Mouse (Mus musculus) forebrain, embryonic 10.5 days (tissue): ENCODE measurements around the gene Zc3h10. TPM values are rescaled to one million over a fixed set of nuclear protein-coding genes. Genes with fewer than 3 reads are reported as not detected.
"Not testable (repeated sequence)": the region's sequence is repeated elsewhere in the genome, so short reads cannot be mapped to it uniquely, and the experiment has no call there.

Experiments
- DNase-seq: peaks from one replicate; pipeline ENCODE4 v3.0.0-alpha.2; 2017; ENCODE audit warnings: low spot score; ENCODE audit errors: extremely low spot score
- H3K27ac ChIP-seq: fragments of 300-500 bp; sonication (generic); 2 replicates; pipeline ENCODE4 v1.5.1; 2016; ENCODE audit warnings: mild to moderate bottlenecking
- H3K27me3 ChIP-seq: fragments of 300-500 bp; sonication (generic); 2 replicates; pipeline ENCODE4 v1.6.1; 2016; ENCODE audit warnings: mild to moderate bottlenecking; ENCODE audit not compliant: poor library complexity, severe bottlenecking
- H3K36me3 ChIP-seq: fragments of 300-500 bp; sonication (generic); replicated peaks from 2 replicates; pipeline ENCODE4 v1.6.1; 2016; ENCODE audit warnings: mild to moderate bottlenecking, moderate library complexity
- H3K4me1 ChIP-seq: fragments of 300-500 bp; sonication (generic); 2 replicates; pipeline ENCODE4 v1.6.1; 2016
- H3K4me3 ChIP-seq: fragments of 300-500 bp; sonication (generic); 2 replicates; pipeline ENCODE4 v1.5.1; 2016; ENCODE audit warnings: mild to moderate bottlenecking, moderate library complexity
- H3K9me3 ChIP-seq: fragments of 300-500 bp; sonication (generic); 2 replicates; pipeline ENCODE4 v1.6.1; 2016; ENCODE audit warnings: mild to moderate bottlenecking, moderate library complexity
- WGBS: fragments of 180-500 bp; shearing (Covaris S2); methylation state at CpG from one replicate; pipeline ENCODE4 v1.1.7; 2016; 5-methylcytosine and 5-hydroxymethylcytosine counted together
- polyA plus RNA-seq: library from polyadenylated mRNA; unstranded; fragments of >200 nt; fragmentation: Nextera tagmentation; extraction: Ambion mirVana; gene quantifications from 2 replicates; pipeline ENCODE4 v1.2.1, GENCODE M21; 2016

The Zc3h10 gene
- polyA plus RNA-seq, 1 experiment from 2014 or later, result 11.8 TPM

DNA sequence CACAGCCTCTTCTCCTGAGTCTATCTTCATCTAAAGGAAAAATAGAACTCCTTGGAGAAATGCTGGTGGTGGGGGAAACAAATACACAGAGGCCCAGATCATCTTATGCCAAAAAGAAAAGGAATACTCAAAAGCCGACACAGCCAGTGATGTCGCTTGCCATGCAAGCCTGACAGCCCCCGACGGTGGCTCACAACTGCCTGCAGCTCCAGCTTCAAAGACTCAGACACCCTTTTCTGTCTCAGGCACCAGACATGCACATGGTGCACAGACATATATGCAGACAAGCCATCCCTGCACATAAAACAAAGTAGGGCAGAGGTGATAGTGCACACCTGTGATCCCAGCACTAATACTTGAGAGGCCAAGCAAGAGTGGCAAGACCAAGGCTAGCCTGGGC is 32.2 kb upstream of the Zc3h10 start:
- H3K36me3 ChIP-seq, result no peaks in the 10 kb centered on the region
- no peak for DNase-seq
- 86% methylated on average over 4 of the region's 4 CpGs for WGBS
- H3K4me1 ChIP-seq, result peaks cover 19% of the 10 kb centered on the region
- no peak overlapping the region for H3K27ac ChIP-seq
- peaks cover 19% of the 10 kb centered on the region for H3K27me3 ChIP-seq
- no peaks in the 10 kb centered on the region for H3K9me3 ChIP-seq
- H3K4me3 ChIP-seq, result no peak overlapping the region

DNA sequence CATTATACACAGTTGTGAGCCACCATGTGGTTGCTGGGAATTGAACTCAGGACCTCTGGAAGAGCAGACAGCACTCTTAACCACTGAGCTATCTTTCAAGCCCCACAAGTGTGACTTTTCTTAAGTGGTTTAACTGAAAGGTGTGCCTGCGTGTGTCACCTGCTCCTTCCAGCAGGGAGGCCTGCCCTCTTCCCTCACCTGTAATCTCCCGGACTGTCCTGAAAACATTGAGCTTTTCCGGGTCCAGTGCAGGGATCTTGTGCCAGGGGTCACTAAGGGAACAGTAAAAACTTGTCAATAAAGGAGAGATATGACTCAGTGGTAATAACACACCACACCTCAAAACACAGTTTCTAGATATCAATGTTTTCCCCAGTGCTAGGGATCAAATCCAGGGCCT is 31.7 kb upstream of the Zc3h10 start:
- 84% methylated on average over 3 of the region's 3 CpGs for WGBS
- no peaks in the 10 kb centered on the region for H3K36me3 ChIP-seq
- no peak overlapping the region for H3K4me3 ChIP-seq
- H3K4me1 ChIP-seq, result peaks cover 16% of the 10 kb centered on the region
- no peak overlapping the region for H3K27ac ChIP-seq
- H3K9me3 ChIP-seq, result no peaks in the 10 kb centered on the region
- H3K27me3 ChIP-seq, result peaks cover 15% of the 10 kb centered on the region
- DNase-seq, result no peak

DNA sequence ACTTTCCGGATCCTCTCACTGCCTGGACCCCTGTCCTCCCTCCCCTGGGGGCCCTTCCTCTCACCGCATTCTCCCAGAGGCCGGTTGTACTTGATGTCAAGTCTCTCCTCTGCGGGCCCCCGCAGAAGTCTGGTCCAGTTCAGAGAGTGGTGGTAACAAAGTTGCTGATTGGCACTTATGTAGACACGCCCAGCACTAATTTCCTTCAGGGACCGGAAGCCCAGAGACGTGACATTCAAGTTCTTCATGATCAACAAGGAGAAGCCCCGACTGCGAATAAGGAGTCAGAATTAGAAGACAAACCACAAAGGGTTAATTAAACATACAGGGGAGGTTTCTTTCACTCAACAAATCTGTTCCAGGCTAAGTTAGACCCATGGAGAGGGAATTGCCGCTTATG is 30.8 kb upstream of the Zc3h10 start:
- Histone ChIP-seq H3K9me3 (no peaks in the 10 kb centered on the region), H3K27me3 (peaks cover 7% of the 10 kb centered on the region), H3K4me1 (peaks cover 6% of the 10 kb centered on the region), H3K36me3 (no peaks in the 10 kb centered on the region), H3K27ac (no peak overlapping the region), H3K4me3 (no peak overlapping the region)
- DNase-seq, result no peak
- 82% methylated on average over 11 of the region's 11 CpGs for WGBS

DNA sequence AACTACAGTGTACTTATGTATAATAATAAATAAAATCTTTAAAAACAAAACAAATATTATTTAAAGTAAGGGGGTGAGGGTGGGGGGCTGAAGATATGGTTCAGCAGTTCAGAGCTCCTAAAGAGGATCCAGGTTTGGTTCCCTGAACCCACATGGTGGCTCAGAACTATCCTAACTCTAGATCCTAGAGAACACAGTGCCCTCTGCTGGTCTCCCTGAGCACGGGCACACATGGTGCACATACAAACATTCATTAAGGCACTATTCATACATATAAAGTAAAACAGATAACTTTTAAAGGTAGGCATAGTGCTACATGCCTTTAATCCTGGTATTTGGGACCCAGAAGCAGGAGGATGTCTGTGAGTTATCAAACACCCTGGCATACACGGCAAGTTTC is 27.5 kb upstream of the Zc3h10 start:
- WGBS, result 91% methylated on average over 2 of the region's 2 CpGs
- H3K36me3 ChIP-seq, result no peaks in the 10 kb centered on the region
- no peak overlapping the region for H3K4me3 ChIP-seq
- H3K27me3 ChIP-seq, result no peaks in the 10 kb centered on the region
- DNase-seq, result no peak
- H3K27ac ChIP-seq, result no peak overlapping the region
- peaks cover 3% of the 10 kb centered on the region; the same call in 1 of the 2 replicates for H3K4me1 ChIP-seq
- H3K9me3 ChIP-seq, result no peaks in the 10 kb centered on the region

DNA sequence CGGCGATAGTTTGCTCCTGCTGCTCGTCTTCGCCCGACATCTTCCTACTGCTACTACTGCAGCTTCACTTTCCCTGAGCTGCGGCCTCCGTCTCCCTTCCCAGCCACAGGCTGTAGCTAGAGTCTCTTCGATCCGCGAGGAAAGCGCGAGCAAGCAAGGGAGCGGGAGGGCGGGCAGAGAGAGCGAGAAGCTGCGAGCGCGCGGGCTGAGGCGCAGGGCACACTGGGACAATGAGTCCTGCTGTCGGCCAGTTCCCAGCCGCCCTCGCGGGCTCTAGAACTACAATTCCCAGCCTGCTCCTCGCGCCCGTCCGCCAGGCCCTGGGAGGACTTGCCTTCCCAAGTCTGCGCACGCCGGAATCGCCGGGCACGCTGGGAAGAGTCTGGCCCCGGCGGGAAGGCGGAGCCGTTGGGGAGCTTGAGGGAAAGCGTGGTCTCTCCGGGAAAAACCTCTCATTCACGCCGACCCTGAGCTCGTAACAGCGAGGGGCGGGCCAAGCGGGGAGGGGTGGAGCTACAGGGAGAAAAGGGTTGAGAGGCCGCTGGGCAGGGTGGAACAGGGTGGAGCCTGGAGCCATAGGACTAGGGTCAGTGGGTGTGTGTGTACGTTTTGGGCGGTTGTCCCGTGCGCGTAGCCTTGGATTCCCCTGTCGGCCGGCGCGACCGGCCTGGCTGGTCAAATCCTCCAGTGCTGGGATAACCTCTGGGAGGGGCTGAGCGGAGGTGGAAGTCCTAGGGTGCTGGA is 18.4 kb upstream of the Zc3h10 start, which contains the start of gene Pa2g4:
Pa2g4 (minus strand) TSS at position 200 of the 744 bp plus-strand sequence.
- H3K4me3 ChIP-seq, result peak within 1 kb of the TSS; percentile 73
- H3K4me1 ChIP-seq, result peaks cover 33% of the 10 kb centered on the region
- H3K27me3 ChIP-seq, result no peaks in the 10 kb centered on the region
- H3K9me3 ChIP-seq, result no peaks in the 10 kb centered on the region
- peak; percentile 100 for DNase-seq
- peaks cover 34% of the 10 kb centered on the region for H3K36me3 ChIP-seq
- under 1% methylated on average over 58 of the region's 58 CpGs for WGBS
- peak within 1 kb of the TSS; percentile 91 for H3K27ac ChIP-seq

DNA sequence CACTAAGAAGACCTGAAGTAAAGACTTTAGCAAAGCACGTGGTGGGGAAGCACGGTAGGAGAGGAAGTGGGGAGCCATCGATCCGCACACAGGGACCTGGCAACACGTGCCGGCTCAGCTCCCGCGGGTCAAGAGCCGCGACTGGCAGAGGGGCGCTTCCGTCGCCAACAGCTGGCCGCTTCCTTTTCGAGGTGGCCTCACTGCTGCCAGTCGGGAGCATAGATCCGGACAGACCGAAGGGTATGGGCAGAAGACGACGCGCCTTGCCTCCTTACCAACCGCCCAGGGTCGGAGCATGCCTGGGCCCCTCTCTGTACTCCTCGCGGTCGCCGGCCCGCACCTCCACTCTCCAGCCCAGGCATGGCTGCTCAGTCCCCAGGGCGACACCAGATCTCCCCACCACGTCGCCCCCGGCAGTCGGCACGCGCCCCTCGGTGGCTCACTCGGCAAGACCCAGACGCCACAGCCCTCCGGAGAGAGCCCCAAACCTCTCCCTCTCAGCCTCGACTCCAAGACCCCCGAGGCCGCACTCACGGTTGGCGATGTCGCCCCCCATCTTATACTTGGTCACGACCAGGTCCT is 17.7 kb upstream of the Zc3h10 start:
- peaks cover 33% of the 10 kb centered on the region for H3K4me1 ChIP-seq
- H3K27ac ChIP-seq, result peak overlapping the region; percentile 91
- H3K36me3 ChIP-seq, result peaks cover 41% of the 10 kb centered on the region
- no peak for DNase-seq
- under 1% methylated on average over 46 of the region's 46 CpGs for WGBS
- H3K4me3 ChIP-seq, result peak overlapping the region; percentile 73
- H3K9me3 ChIP-seq, result no peaks in the 10 kb centered on the region
- H3K27me3 ChIP-seq, result no peaks in the 10 kb centered on the region

DNA sequence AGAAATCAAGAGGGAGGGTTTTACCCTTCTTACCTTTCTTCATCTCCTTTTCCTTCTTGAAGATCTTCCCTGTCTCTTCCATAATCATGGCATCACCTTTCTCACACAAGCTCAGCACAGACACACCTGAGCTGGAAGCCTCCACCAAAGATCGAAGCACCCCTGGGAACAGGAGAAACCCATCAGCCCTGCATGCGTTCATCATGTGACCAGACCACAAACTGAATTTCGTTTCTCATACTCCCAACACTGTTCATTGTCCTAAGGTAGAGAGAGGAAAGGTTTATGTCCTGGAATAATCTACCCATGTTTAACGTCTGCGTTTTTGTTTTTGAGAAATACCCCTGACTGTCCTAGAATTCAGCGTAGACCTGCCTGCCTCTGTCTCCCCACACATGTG is 16.0 kb upstream of the Zc3h10 start:
- WGBS, result 93% methylated on average over 6 of the region's 6 CpGs

DNA sequence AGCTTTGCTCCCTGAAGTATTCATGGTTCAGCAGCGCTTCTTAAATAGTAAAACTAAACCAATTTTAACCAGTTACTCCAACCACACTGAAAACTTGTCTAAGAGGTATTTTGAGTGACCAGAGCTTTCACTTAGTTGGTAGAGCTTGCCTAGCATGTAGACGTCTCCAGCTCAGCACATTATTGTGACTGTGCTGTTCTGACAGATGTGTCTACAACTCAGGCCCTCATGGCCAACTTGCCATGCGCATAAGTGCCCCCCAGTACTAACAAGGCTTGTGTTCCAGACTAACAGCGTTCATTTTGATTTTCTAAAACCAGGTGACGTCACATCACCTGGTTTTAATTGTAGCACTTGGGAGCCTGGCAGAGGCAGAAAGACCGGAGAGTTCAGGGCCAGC is 9.4 kb upstream of the Zc3h10 start:
- Histone ChIP-seq H3K36me3 (peaks cover 57% of the 10 kb centered on the region), H3K4me3 (no peak overlapping the region), H3K4me1 (no peaks in the 10 kb centered on the region), H3K9me3 (no peaks in the 10 kb centered on the region), H3K27ac (no peak overlapping the region), H3K27me3 (no peaks in the 10 kb centered on the region)
- 89% methylated on average over 6 of the region's 6 CpGs for WGBS
- DNase-seq, result no peak

More for the DNA sequence above, 16.0 kb upstream of the Zc3h10 start:
- peak overlapping the region; percentile 73; the same call in 1 of the 2 replicates for H3K4me3 ChIP-seq
- peaks cover 33% of the 10 kb centered on the region for H3K4me1 ChIP-seq
- H3K36me3 ChIP-seq, result peaks cover 55% of the 10 kb centered on the region
- no peak overlapping the region for H3K27ac ChIP-seq
- no peak for DNase-seq
- no peaks in the 10 kb centered on the region for H3K27me3 ChIP-seq
- no peaks in the 10 kb centered on the region for H3K9me3 ChIP-seq

DNA sequence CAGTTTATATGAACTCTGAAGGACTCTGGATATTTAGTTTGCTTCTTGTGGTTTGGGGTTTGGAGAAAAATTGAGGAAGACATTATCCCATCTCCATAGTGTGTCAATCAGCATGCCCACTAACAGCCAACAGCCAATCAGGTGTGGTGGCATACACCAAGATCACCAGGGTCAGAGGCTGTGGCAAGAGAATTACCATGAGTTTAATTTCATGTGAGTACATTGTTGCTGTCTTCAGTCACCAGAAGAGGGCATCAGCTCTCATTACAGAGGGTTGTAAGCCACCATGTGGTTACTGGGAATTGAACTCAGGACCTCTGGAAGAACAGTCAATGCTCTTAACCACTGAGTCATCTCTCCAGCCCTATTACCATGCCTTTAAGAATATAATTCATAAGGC is 8.7 kb upstream of the Zc3h10 start:
- no peak overlapping the region for H3K27ac ChIP-seq
- H3K27me3 ChIP-seq, result no peaks in the 10 kb centered on the region
- no peaks in the 10 kb centered on the region for H3K9me3 ChIP-seq
- peaks cover 50% of the 10 kb centered on the region for H3K36me3 ChIP-seq
- H3K4me3 ChIP-seq, result no peak overlapping the region
- DNase-seq, result no peak
- no peaks in the 10 kb centered on the region for H3K4me1 ChIP-seq

DNA sequence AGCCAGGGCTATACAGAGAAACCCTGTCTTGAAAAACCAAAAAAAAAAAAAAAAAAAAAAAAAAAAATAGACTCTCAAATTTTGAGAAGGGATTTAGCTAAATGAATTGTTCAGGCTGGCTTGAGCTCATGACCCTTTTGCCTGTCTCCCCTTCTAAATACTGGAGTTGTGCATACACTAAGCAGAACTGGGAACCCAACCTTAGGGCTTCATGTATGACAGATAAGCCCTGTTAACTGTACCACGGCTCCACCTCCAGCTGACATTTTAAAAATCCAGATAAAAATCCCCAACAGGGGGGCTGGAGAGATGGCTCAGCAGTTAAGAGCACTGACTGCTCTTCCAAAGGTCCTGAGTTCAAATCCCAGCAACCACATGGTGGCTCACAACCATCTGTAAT is 8.0 kb upstream of the Zc3h10 start:
- not testable (repeated sequence) for DNase-seq, H3K27me3 ChIP-seq, H3K4me1 ChIP-seq, H3K9me3 ChIP-seq, H3K4me3 ChIP-seq, H3K27ac ChIP-seq
- 90% methylated on average over 1 of the region's 1 CpGs for WGBS
- peaks cover 43% of the 10 kb centered on the region for H3K36me3 ChIP-seq

DNA sequence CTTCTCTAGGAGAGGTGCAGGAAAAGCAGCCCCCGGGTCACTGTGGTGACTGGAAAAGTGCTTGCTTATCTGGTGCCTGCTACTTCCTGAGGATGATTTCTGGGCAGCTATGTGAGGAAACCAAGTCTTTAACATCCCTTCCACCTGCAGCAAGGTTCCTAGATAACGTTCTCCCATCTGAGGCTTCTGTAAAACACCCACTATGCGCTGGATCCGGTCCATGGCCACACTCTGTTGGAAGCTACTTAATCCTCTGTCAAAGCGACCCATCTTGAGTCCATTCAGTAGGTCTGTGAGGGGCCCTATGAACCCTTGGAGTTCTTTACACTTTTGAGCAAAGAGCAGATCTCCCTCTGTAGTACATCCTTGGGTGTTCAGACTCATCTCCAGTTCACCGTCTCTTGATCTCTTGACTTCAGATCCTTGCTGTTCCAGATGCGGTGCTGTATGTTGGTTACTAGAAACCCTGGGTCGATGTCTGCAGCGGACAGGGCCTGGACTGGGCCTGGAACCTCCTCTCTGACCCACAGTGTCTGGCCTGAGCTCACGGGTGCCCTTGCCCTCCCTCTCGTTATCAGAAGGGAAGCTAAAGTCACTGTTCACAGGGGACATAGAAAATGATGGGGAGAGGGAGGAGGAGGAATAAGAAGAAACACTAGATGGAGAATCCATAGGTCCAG is 2.7 kb upstream of the Zc3h10 start:
- not testable (repeated sequence) for H3K27ac ChIP-seq, DNase-seq, H3K27me3 ChIP-seq, H3K9me3 ChIP-seq
- WGBS, result 89% methylated on average over 11 of the region's 11 CpGs
- Histone ChIP-seq H3K36me3 (peaks cover 15% of the 10 kb centered on the region), H3K4me1 (peaks cover 24% of the 10 kb centered on the region), H3K4me3 (peak overlapping the region; percentile 71; the same call in 1 of the 2 replicates)

DNA sequence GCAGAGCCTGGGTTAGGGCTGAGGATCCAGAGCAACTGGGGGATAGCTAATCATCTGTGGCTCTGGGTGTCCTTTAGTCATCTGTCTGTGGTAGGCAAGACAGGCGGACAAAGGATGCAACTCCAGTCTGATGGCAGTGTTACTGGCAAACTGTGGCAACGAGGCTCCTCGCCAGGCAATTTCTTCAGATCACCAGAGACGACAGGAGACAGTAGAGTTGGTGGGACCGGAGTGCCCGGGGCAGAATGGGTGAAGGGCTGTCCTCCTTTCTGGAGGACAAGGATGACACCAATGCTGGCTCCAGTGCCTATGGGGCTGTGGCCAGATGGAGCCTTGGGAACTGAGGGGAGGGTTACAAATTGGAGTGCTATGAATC is 2.1 kb upstream of the Zc3h10 start:
- H3K4me3 ChIP-seq, result peak overlapping the region; percentile 71
- peaks cover 22% of the 10 kb centered on the region for H3K36me3 ChIP-seq
- peak overlapping the region; percentile 65 for H3K27ac ChIP-seq
- H3K9me3 ChIP-seq, H3K27me3 ChIP-seq, DNase-seq: not testable (repeated sequence)
- 72% methylated on average over 6 of the region's 6 CpGs for WGBS
- H3K4me1 ChIP-seq, result peaks cover 24% of the 10 kb centered on the region
